Mouse (Mus musculus): ENCODE data around the gene Max. TPM values are rescaled to one million over a fixed set of nuclear protein-coding genes. Genes with fewer than 3 reads are reported as not detected.

Max gene
- polyA plus RNA-seq (2015; fragmentation: Nextera tagmentation; extraction: Ambion mirVana), result 6.5 and 7.4 TPM in 2 replicates

- H3K4me1 ChIP-seq, result peaks cover 10% of the 10 kb centered on the region
These were observed at the start of gene Max for GRCm38 (mm10) chr12:76961932-76962891. Gene Max (minus strand): TSS chr12:76962201.

GRCm38 (mm10) chr12:77011092-77011720 lies 49.2 kb upstream of the Max start:
- H3K4me3 ChIP-seq, result no peak overlapping the region
- no peaks in the 10 kb centered on the region for H3K36me3 ChIP-seq
- H3K27me3 ChIP-seq (replicated peaks), result peaks cover 9% of the 10 kb centered on the region
- 37% methylated on average over 6 of the region's 6 CpGs for WGBS
- H3K9ac ChIP-seq, result no peak overlapping the region
- H3K4me1 ChIP-seq, result no peaks in the 10 kb centered on the region
- H3K27ac ChIP-seq (replicated peaks), result no peak overlapping the region
- H3K4me2 ChIP-seq, result no peak overlapping the region
- no peak for ATAC-seq (ENCODE audit: extremely low read depth, insufficient number of reproducible peaks, low FRiP score, low TSS enrichment)
- no peaks in the 10 kb centered on the region for H3K9me3 ChIP-seq

More at GRCm38 (mm10) chr12:76961932-76962891, at the start of gene Max:
- H3K9ac ChIP-seq, result peak within 1 kb of the TSS; percentile 96
- peak within 1 kb of the TSS; percentile 90 for H3K4me2 ChIP-seq
- no peaks in the 10 kb centered on the region for H3K9me3 ChIP-seq
- H3K27ac ChIP-seq (replicated peaks), result peak within 1 kb of the TSS; percentile 78
- WGBS, result under 1% methylated on average over 67 of the region's 73 CpGs
- peak within 1 kb of the TSS; percentile 98 for H3K4me3 ChIP-seq
- H3K36me3 ChIP-seq, result peaks cover 30% of the 10 kb centered on the region
- no peaks in the 10 kb centered on the region for H3K27me3 ChIP-seq (replicated peaks)
- peak; percentile 96 for ATAC-seq (ENCODE audit: extremely low read depth, insufficient number of reproducible peaks, low FRiP score, low TSS enrichment)

GRCm38 (mm10) chr12:77009202-77010030 lies 47.4 kb upstream of the Max start:
- Histone ChIP-seq H3K4me1 (no peaks in the 10 kb centered on the region), H3K4me3 (no peak overlapping the region), H3K27ac (replicated peaks) (no peak overlapping the region), H3K9me3 (no peaks in the 10 kb centered on the region), H3K27me3 (replicated peaks) (peaks cover 9% of the 10 kb centered on the region), H3K4me2 (peak overlapping the region; percentile 45), H3K9ac (no peak overlapping the region), H3K36me3 (no peaks in the 10 kb centered on the region)
- no peak for ATAC-seq (ENCODE audit: extremely low read depth, insufficient number of reproducible peaks, low FRiP score, low TSS enrichment)
- 43% methylated on average over 20 of the region's 20 CpGs for WGBS

- ATAC-seq (ENCODE audit: extremely low read depth, insufficient number of reproducible peaks, low FRiP score, low TSS enrichment), result no peak
- Histone ChIP-seq H3K4me2 (0 out of 2 replicates have a peak overlapping the region, but pooled peaks have one; percentile 20), H3K4me1 (no peaks in the 10 kb centered on the region), H3K9me3 (no peaks in the 10 kb centered on the region), H3K36me3 (no peaks in the 10 kb centered on the region), H3K9ac (no peak overlapping the region), H3K27me3 (replicated peaks) (peaks cover 13% of the 10 kb centered on the region), H3K4me3 (no peak overlapping the region), H3K27ac (replicated peaks) (no peak overlapping the region)
- WGBS, result 59% methylated on average over 10 of the region's 10 CpGs
These were observed 42.9 kb upstream of the Max start for GRCm38 (mm10) chr12:77004893-77005292.

GRCm38 (mm10) chr12:77002551-77003228 lies 40.7 kb upstream of the Max start:
- no peak for ATAC-seq (ENCODE audit: extremely low read depth, insufficient number of reproducible peaks, low FRiP score, low TSS enrichment)
- Histone ChIP-seq H3K36me3 (no peaks in the 10 kb centered on the region), H3K9me3 (no peaks in the 10 kb centered on the region), H3K4me3 (no peak overlapping the region), H3K9ac (no peak overlapping the region), H3K4me2 (no peak overlapping the region), H3K4me1 (no peaks in the 10 kb centered on the region), H3K27me3 (replicated peaks) (peaks cover 23% of the 10 kb centered on the region), H3K27ac (replicated peaks) (no peak overlapping the region)
- 71% methylated on average over 8 of the region's 8 CpGs for WGBS

- Histone ChIP-seq H3K4me3 (no peak overlapping the region), H3K27me3 (replicated peaks) (peaks cover 18% of the 10 kb centered on the region; the same call in 1 of the 2 replicates), H3K4me2 (no peak overlapping the region), H3K36me3 (no peaks in the 10 kb centered on the region), H3K4me1 (no peaks in the 10 kb centered on the region), H3K27ac (replicated peaks) (no peak overlapping the region), H3K9ac (no peak overlapping the region), H3K9me3 (no peaks in the 10 kb centered on the region)
- WGBS, result 60% methylated on average over 1 of the region's 1 CpGs
- no peak for ATAC-seq (ENCODE audit: extremely low read depth, insufficient number of reproducible peaks, low FRiP score, low TSS enrichment)
These were observed 39.3 kb upstream of the Max start for GRCm38 (mm10) chr12:77001312-77001711.

- H3K9ac ChIP-seq, result no peak overlapping the region
- 14% methylated on average over 6 of the region's 6 CpGs for WGBS
These were observed 38.8 kb upstream of the Max start for GRCm38 (mm10) chr12:77000705-77001284.

GRCm38 (mm10) chr12:77000096-77000704 lies 38.2 kb upstream of the Max start:
- Histone ChIP-seq H3K4me1 (no peaks in the 10 kb centered on the region), H3K27me3 (replicated peaks) (peaks cover 18% of the 10 kb centered on the region; the same call in 1 of the 2 replicates), H3K27ac (replicated peaks) (no peak overlapping the region), H3K36me3 (no peaks in the 10 kb centered on the region), H3K9ac (no peak overlapping the region), H3K4me2 (no peak overlapping the region), H3K9me3 (no peaks in the 10 kb centered on the region), H3K4me3 (no peak overlapping the region)
- WGBS, result 16% methylated on average over 4 of the region's 4 CpGs
- ATAC-seq (ENCODE audit: extremely low read depth, insufficient number of reproducible peaks, low FRiP score, low TSS enrichment), result no peak

More at GRCm38 (mm10) chr12:77000705-77001284, 38.8 kb upstream of the Max start:
- peaks cover 18% of the 10 kb centered on the region; the same call in 1 of the 2 replicates for H3K27me3 ChIP-seq (replicated peaks)
- H3K4me1 ChIP-seq, result no peaks in the 10 kb centered on the region
- no peaks in the 10 kb centered on the region for H3K9me3 ChIP-seq
- H3K4me3 ChIP-seq, result no peak overlapping the region
- no peaks in the 10 kb centered on the region for H3K36me3 ChIP-seq
- H3K27ac ChIP-seq (replicated peaks), result no peak overlapping the region
- H3K4me2 ChIP-seq, result no peak overlapping the region
- ATAC-seq (ENCODE audit: extremely low read depth, insufficient number of reproducible peaks, low FRiP score, low TSS enrichment), result no peak

GRCm38 (mm10) chr12:76994766-76995165 lies 32.8 kb upstream of the Max start:
- no peaks in the 10 kb centered on the region for H3K36me3 ChIP-seq
- no peak overlapping the region for H3K4me2 ChIP-seq
- H3K4me3 ChIP-seq, result no peak overlapping the region
- H3K9me3 ChIP-seq, result no peaks in the 10 kb centered on the region
- H3K4me1 ChIP-seq, result no peaks in the 10 kb centered on the region
- WGBS, result 83% methylated on average over 5 of the region's 5 CpGs
- no peak overlapping the region for H3K9ac ChIP-seq
- H3K27me3 ChIP-seq (replicated peaks), result 0 out of 2 replicates have a peak, but pooled peaks cover 12% of the 10 kb centered on the region
- ATAC-seq (ENCODE audit: extremely low read depth, insufficient number of reproducible peaks, low FRiP score, low TSS enrichment), result no peak
- no peak overlapping the region for H3K27ac ChIP-seq (replicated peaks)
